Mouse (Mus musculus): ENCODE results near the gene Olfr504.
"Not testable (repeated sequence)": the region's sequence is repeated elsewhere in the genome, so short reads cannot be mapped to it uniquely, and the experiment has no call there.

The Olfr504 gene

DNA sequence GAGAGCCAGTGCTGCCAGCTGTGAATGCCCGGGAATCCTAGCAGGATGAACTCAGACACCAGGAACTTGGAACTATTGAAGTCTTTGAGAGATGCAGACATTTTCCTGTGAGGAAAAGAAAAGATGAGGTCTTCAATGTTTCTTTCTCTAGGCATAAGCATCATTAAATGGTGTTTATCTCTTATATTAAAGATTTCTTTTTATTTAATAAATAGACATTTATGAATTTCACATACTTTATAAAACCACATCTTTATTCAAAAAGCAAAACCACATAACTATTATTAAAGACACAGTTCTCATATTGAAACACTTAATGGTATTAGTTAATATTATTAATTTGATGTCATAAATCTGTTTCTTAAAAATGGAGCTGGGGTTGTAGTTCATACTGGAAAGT is at the start of gene Olfr504:
Gene Olfr504 (minus strand): TSS at position 101 of the 400 bp plus-strand sequence.
- DNase-seq: no peak

DNA sequence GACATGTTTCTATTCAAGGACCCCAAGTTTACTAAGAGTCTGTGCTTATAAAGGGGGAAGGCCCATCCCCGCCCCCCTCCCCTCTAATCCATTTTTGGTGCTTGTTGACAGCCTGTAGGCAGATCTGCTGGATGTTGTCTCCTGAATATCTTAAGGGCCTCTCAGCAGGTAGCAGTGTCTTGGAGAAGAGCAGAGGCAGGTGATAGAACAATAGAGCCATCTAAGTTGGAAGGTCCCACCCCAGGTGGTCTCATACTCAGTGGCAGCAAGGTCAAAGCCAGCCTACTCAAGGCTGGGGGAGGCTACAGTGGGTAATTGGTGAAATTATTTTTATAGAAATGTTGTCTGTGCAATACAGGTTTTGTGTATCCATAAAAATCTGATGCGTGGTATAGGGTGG is 48.5 kb upstream of the Olfr504 start:
- DNase-seq: no peak

GRCm38 (mm10) chr7:108610487-108610886 is 44.9 kb upstream of the Olfr504 start, which contains the start of gene Olfr506:
Gene Olfr506 (plus strand): TSS chr7:108610787.
- DNase-seq: no peak

- DNase-seq: not testable (repeated sequence)
These were observed 36.3 kb upstream of the Olfr504 start for GRCm38 (mm10) chr7:108601916-108602315.

DNA sequence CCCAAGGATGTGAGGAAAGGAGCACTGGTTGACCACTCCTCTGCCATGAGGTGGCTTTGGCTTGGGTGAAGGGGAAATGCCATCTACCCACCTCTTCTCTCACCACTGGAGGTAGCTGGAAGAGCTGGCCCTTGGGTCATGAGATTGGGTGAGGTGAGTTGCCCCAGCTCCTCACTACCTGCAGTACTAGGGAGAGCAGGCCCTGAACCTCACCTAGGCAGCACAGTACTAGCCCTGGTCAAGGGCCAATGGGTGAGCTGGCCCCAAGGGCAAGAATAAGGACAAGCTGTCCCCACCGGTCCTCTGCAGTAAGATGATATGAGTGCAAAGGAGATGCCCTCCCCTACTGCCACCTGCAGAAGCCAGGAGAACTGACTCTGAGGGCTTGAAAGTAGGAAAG is 24.2 kb upstream of the Olfr504 start:
- no peak for DNase-seq

DNA sequence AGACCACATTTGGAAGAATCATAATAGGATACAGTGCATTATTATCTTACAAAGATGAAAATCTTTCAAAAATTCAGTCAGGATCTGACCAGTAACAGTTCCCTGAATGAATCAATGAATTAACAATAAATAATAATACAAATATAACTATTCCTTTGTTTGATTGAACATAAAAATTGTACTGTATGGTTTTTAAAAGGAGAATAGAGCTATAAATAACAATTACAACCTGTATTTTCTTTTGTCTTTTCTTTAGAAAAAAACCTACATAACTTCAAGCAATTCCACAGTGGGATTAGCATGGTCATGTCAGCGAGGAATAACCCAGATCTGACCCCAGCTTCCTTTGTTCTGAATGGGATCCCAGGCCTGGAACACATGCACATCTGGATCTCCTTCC is 21.4 kb downstream of the Olfr504 start, which contains the start of gene Olfr503:
Gene Olfr503 (plus strand): TSS at position 301 of the 400 bp plus-strand sequence.
- not testable (repeated sequence) for DNase-seq

GRCm38 (mm10) chr7:108542416-108542815 is 23.2 kb downstream of the Olfr504 start:
- DNase-seq: no peak

- no peak for DNase-seq
These were observed 40.6 kb downstream of the Olfr504 start, which contains the start of gene Olfr502 for GRCm38 (mm10) chr7:108524965-108525364. Gene Olfr502 (minus strand): TSS chr7:108525065.

Measured in lung, postnatal 10 days (tissue).